Mouse (Mus musculus) neural tube, embryonic 13.5 days (tissue): ENCODE measurements around the gene Crybb1. TPM values are rescaled to one million over a fixed set of nuclear protein-coding genes. Genes with fewer than 3 reads are reported as not detected.

ENCODE experiments used
- ATAC-seq: fragments of 200-750 bp; cut with Nextera tagmentation; 2 replicates; pipeline ENCODE4 v1.8.0; 2017; ENCODE audit warnings: low read depth, mild to moderate bottlenecking, moderate TSS enrichment, moderate library complexity
- H3K27ac ChIP-seq: fragments of 300-500 bp; sonication (generic); replicated peaks from 2 replicates; pipeline ENCODE4 v1.5.1; 2015; ENCODE audit warnings: moderate library complexity, mild to moderate bottlenecking, inconsistent platforms
- H3K27me3 ChIP-seq: fragments of 300-500 bp; sonication (generic); 2 replicates; pipeline ENCODE4 v1.6.1; 2015; ENCODE audit warnings: mild to moderate bottlenecking, inconsistent platforms
- H3K36me3 ChIP-seq: fragments of 300-500 bp; sonication (generic); 2 replicates; pipeline ENCODE4 v1.6.1; 2015; ENCODE audit warnings: mild to moderate bottlenecking, inconsistent platforms
- H3K4me1 ChIP-seq: fragments of 300-500 bp; sonication (generic); replicated peaks from 2 replicates; pipeline ENCODE4 v1.6.1; 2015; ENCODE audit warnings: inconsistent platforms
- H3K4me2 ChIP-seq: fragments of 300-500 bp; sonication (generic); 2 replicates; pipeline ENCODE4 v1.6.1; 2015; ENCODE audit warnings: inconsistent platforms, mild to moderate bottlenecking, moderate library complexity
- H3K4me3 ChIP-seq: fragments of 300-500 bp; sonication (generic); 2 replicates; pipeline ENCODE4 v1.5.1; 2015; ENCODE audit warnings: mild to moderate bottlenecking, inconsistent platforms
- H3K9ac ChIP-seq: fragments of 300-500 bp; sonication (generic); 2 replicates; pipeline ENCODE4 v1.6.1; 2015; ENCODE audit warnings: moderate library complexity, mild to moderate bottlenecking, inconsistent platforms
- H3K9me3 ChIP-seq: fragments of 300-500 bp; sonication (generic); 2 replicates; pipeline ENCODE4 v1.6.1; 2016; ENCODE audit warnings: inconsistent platforms
- WGBS: fragments of 180-500 bp; shearing (Covaris S2); methylation state at CpG from one replicate; pipeline ENCODE4 v1.1.7; 2015; 5-methylcytosine and 5-hydroxymethylcytosine counted together
- polyA plus RNA-seq: library from polyadenylated mRNA; unstranded; fragments of >200 nt; fragmentation: Nextera tagmentation; extraction: Ambion mirVana; gene quantifications from 2 replicates; pipeline ENCODE4 v1.2.1, GENCODE M21; 2015

Gene Crybb1
- polyA plus RNA-seq, 1 experiment from 2014 or later, result 7.6 TPM

- no peaks in the 10 kb centered on the region for H3K9me3 ChIP-seq
- H3K4me2 ChIP-seq, result no peak overlapping the region
- peaks cover 52% of the 10 kb centered on the region for H3K4me1 ChIP-seq
- H3K27ac ChIP-seq, result no peak overlapping the region; the same call in 1 of the 2 replicates
- ATAC-seq, result no peak
- 82% methylated on average over 9 of the region's 9 CpGs for WGBS
- no peak overlapping the region for H3K4me3 ChIP-seq
- no peaks in the 10 kb centered on the region for H3K27me3 ChIP-seq
- H3K9ac ChIP-seq, result no peak overlapping the region
- no peaks in the 10 kb centered on the region for H3K36me3 ChIP-seq
Observed at GRCm38 (mm10) chr5:112282780-112283482, 27.3 kb downstream of the Crybb1 start.

DNA sequence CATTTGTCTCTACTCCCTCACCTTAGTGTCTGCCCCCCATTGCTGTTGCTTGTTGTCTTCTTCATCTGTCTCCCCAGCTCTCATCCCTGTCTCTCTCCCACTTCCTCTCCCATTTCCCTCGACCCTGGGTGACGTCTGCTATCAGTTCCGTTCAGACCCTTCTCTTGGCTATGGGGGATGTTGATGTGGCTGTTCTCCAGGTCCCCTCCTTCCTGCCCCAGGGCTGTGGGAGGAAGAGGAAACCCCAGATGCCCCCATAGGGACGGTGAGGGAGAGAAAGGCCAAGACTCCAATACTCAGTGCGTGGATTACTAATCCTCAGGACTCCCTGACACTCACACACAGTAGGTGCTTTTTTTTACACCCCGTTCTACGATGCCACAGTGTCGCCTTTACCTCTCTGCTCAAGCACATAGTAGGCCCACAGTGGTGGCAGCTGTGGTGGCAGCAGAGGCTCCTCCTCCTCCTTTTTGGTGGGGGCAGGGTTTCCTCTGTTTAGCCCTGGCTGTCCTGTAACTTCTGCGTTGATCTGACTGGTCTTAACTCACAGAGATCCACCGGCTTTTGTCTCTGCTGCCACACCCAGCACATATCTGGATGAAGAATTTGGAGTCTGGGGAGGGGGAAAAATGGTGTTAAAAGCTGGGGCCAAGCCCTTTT lies 28.1 kb downstream of the Crybb1 start:
- H3K9ac ChIP-seq, result no peak overlapping the region
- H3K4me2 ChIP-seq, result no peak overlapping the region
- WGBS, result 74% methylated on average over 10 of the region's 10 CpGs

DNA sequence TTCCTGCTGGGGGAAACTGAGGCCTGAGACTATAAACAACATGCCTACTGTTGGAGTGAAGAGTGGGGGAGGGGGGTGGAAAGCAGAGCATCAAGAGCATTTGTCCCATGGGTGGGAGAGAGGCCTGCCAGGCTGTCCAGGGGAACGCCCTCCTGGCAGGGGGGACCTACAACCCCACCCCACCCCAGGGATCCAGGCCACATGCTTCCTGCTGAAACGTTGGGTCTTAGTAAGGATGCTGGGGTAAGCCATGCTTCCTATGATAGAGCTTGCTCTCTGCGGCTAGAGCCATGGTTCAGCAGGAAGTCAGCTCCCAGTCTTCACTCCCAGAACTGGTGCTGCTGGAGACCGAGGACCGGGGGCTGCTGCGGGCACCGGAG lies 28.6 kb downstream of the Crybb1 start:
- Histone ChIP-seq H3K4me1 (peaks cover 41% of the 10 kb centered on the region), H3K27me3 (no peaks in the 10 kb centered on the region), H3K27ac (no peak overlapping the region), H3K36me3 (no peaks in the 10 kb centered on the region), H3K4me3 (no peak overlapping the region), H3K9me3 (no peaks in the 10 kb centered on the region), H3K4me2 (no peak overlapping the region), H3K9ac (no peak overlapping the region)
- ATAC-seq, result no peak
- 78% methylated on average over 7 of the region's 7 CpGs for WGBS

More for the DNA sequence above, 28.1 kb downstream of the Crybb1 start:
- no peak overlapping the region for H3K27ac ChIP-seq
- no peaks in the 10 kb centered on the region for H3K27me3 ChIP-seq
- no peaks in the 10 kb centered on the region for H3K36me3 ChIP-seq
- no peak overlapping the region for H3K4me3 ChIP-seq
- no peak for ATAC-seq
- H3K9me3 ChIP-seq, result no peaks in the 10 kb centered on the region
- peaks cover 45% of the 10 kb centered on the region for H3K4me1 ChIP-seq

DNA sequence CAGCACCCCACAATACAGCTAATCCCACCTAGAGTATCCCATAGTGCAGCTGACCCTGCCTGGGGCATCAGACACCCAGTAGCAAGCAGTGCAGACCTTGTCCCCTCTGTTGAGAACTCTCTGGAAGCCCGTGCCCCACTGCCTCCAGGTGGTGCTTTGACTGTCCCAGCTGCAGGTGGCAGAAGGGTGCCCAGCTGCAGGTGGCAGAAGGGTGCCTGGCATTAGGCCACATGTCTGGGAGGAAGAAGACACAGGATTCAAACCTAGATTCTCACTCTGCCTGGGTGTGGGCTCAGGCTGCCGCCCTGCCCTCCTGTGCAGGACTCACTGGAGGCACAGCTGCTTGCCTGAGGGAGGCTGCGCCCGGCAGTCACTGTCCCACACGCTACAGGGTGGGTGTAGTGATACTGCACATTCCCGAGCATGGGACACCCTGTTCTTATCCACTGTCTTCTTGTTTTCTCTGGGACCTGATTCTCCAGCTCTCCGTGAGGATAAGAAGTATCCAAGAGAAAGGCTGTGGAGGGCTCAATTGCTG lies 30.0 kb downstream of the Crybb1 start:
- Histone ChIP-seq H3K4me3 (no peak overlapping the region), H3K36me3 (no peaks in the 10 kb centered on the region), H3K27me3 (no peaks in the 10 kb centered on the region), H3K4me2 (no peak overlapping the region), H3K27ac (no peak overlapping the region), H3K9ac (no peak overlapping the region), H3K9me3 (no peaks in the 10 kb centered on the region), H3K4me1 (peaks cover 41% of the 10 kb centered on the region)
- 89% methylated on average over 7 of the region's 7 CpGs for WGBS
- ATAC-seq, result no peak

DNA sequence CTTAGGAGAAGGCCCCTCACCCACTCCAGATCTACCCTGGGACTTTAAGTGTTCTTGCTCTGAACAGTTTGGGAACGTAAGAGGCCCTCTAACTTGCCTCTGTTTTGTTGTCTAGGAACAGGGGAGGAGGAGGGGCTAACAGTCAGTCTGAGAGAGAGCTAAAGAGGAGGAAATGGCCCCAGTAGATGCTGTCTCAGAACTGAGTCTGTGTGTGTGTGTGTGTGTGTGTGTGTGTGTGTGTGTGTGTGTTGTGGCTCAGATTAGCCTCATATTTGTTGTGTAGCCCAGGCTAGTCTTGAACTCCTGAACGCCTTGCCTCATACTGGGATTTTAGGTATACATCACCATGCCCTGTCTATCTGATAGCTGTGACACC lies 31.0 kb downstream of the Crybb1 start:
- no peaks in the 10 kb centered on the region for H3K9me3 ChIP-seq
- 79% methylated on average over 2 of the region's 2 CpGs for WGBS
- H3K9ac ChIP-seq, result no peak overlapping the region
- no peaks in the 10 kb centered on the region for H3K36me3 ChIP-seq
- H3K27me3 ChIP-seq, result no peaks in the 10 kb centered on the region
- no peak overlapping the region for H3K4me2 ChIP-seq
- H3K4me1 ChIP-seq, result peaks cover 40% of the 10 kb centered on the region
- ATAC-seq, result no peak
- H3K27ac ChIP-seq, result no peak overlapping the region
- no peak overlapping the region for H3K4me3 ChIP-seq

DNA sequence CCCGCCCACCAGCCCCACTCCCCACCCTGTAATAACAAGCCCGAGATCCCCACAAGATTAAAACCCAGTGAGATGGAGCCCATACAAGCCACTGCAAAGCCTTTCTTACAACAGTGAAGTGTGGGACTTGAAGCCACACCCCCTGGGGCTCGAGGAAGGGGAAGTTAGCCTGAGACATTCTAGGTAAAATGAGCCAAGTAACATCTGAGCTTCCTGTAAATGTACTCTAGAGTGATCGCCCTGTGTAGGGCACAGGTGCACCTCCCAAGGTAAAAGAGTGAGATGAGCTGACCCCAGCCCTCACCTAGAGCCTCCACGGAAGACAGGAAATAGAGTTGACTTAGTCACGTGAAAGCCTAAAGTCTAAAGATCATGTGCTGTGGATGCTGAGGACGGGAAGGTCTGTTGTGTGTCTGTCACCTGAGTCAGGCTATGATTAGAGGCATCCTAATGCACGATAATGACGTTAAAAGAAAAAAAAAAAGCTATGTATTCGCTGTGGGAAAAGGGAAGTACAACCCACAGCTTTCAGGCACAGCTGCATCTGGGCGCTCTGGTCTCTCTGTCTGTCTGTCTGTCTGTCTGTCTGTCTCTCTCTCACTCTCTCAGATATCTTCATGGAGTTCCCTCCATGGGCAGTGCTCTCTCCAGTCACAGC lies 31.5 kb downstream of the Crybb1 start:
- ATAC-seq, result no peak
- Histone ChIP-seq H3K9ac (no peak overlapping the region), H3K4me1 (peaks cover 42% of the 10 kb centered on the region)

GRCm38 (mm10) chr5:112287652-112288051 lies 32.0 kb downstream of the Crybb1 start:
- peaks cover 43% of the 10 kb centered on the region for H3K4me1 ChIP-seq

More for the DNA sequence above, 31.5 kb downstream of the Crybb1 start:
- Histone ChIP-seq H3K27ac (no peak overlapping the region), H3K9me3 (no peaks in the 10 kb centered on the region), H3K4me2 (no peak overlapping the region), H3K36me3 (no peaks in the 10 kb centered on the region), H3K27me3 (no peaks in the 10 kb centered on the region), H3K4me3 (no peak overlapping the region)
- 84% methylated on average over 11 of the region's 11 CpGs for WGBS

GRCm38 (mm10) chr5:112288193-112289141 lies 32.9 kb downstream of the Crybb1 start:
- Histone ChIP-seq H3K9me3 (no peaks in the 10 kb centered on the region), H3K4me1 (peaks cover 40% of the 10 kb centered on the region), H3K27me3 (no peaks in the 10 kb centered on the region), H3K36me3 (no peaks in the 10 kb centered on the region), H3K9ac (no peak overlapping the region), H3K27ac (no peak overlapping the region), H3K4me3 (no peak overlapping the region), H3K4me2 (no peak overlapping the region)
- 86% methylated on average over 9 of the region's 9 CpGs for WGBS
- no peak for ATAC-seq

More at GRCm38 (mm10) chr5:112287652-112288051, 32.0 kb downstream of the Crybb1 start:
- Histone ChIP-seq H3K9ac (no peak overlapping the region), H3K27me3 (no peaks in the 10 kb centered on the region), H3K4me2 (no peak overlapping the region), H3K27ac (no peak overlapping the region), H3K4me3 (no peak overlapping the region), H3K36me3 (no peaks in the 10 kb centered on the region), H3K9me3 (no peaks in the 10 kb centered on the region)
- WGBS, result 90% methylated on average over 2 of the region's 2 CpGs
- no peak for ATAC-seq

DNA sequence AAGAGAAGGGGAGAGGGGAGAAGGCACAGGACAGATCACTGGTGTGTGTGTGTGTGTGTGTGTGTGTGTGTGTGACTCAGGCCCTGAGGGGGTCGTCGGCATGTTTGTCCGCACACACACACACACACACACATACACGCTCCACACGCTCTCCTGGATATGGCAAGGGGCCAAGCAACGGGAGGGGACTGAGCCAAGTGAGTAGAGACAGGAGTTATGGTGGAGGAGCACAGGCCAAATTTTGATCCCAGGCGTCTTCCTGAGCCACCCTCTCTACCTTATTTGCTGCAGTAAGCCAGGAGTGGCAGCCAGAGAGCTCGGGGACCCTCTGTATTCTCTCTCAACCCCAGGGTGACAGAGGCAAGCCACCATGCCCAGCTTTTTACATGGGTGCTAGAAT lies 33.6 kb downstream of the Crybb1 start:
- H3K36me3 ChIP-seq, result no peaks in the 10 kb centered on the region
- no peaks in the 10 kb centered on the region for H3K9me3 ChIP-seq
- no peaks in the 10 kb centered on the region for H3K27me3 ChIP-seq
- H3K4me3 ChIP-seq, result no peak overlapping the region
- H3K4me2 ChIP-seq, result no peak overlapping the region
- WGBS, result 46% methylated on average over 8 of the region's 8 CpGs
- ATAC-seq, result no peak
- no peak overlapping the region for H3K9ac ChIP-seq
- H3K27ac ChIP-seq, result no peak overlapping the region
- peaks cover 40% of the 10 kb centered on the region for H3K4me1 ChIP-seq

GRCm38 (mm10) chr5:112289819-112290535 lies 34.4 kb downstream of the Crybb1 start:
- 84% methylated on average over 16 of the region's 16 CpGs for WGBS
- no peak for ATAC-seq
- H3K4me1 ChIP-seq, result peaks cover 47% of the 10 kb centered on the region

DNA sequence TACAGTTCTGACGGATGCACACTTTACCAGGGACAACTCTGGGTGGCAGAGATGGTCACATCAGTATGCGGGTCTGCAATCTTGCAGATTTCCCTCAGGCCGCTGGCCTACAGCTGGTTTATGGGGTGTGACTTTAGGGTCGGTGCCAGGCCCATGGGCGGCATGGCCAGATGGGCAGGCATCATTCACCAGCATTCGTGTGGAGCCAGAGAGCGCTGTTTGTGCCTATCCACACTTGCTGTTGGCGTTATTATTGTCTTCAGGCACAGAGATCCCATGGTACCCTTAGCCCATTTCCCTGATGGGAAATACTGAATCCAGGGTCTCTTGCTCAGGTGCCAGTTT lies 34.9 kb downstream of the Crybb1 start:
- H3K9ac ChIP-seq, result no peak overlapping the region
- H3K4me1 ChIP-seq, result peaks cover 52% of the 10 kb centered on the region
- H3K36me3 ChIP-seq, result no peaks in the 10 kb centered on the region
- ATAC-seq, result no peak
- H3K27me3 ChIP-seq, result no peaks in the 10 kb centered on the region
- H3K27ac ChIP-seq, result no peak overlapping the region
- WGBS, result 75% methylated on average over 8 of the region's 8 CpGs
- H3K4me3 ChIP-seq, result no peak overlapping the region
- no peak overlapping the region for H3K4me2 ChIP-seq
- no peaks in the 10 kb centered on the region for H3K9me3 ChIP-seq

More at GRCm38 (mm10) chr5:112289819-112290535, 34.4 kb downstream of the Crybb1 start:
- Histone ChIP-seq H3K36me3 (no peaks in the 10 kb centered on the region), H3K27me3 (no peaks in the 10 kb centered on the region), H3K9ac (no peak overlapping the region), H3K9me3 (no peaks in the 10 kb centered on the region), H3K27ac (no peak overlapping the region), H3K4me3 (no peak overlapping the region), H3K4me2 (no peak overlapping the region)
